Mouse (Mus musculus) megakaryocyte progenitor cell, adult 5-6 weeks (primary cell): ENCODE measurements at regions not wholly inside any gene's neighbourhood (a gene's known extent, or its start where the extent isn't known, plus 50 kb on each side); places are given as distances from the start of the nearest gene placed in this dataset.
"Not testable (repeated sequence)": the region's sequence is repeated elsewhere in the genome, so short reads cannot be mapped to it uniquely, and the experiment has no call there.

Source experiments
- ATAC-seq: replicated peaks from 2 replicates; pipeline ENCODE4 v1.8.0; 2016; ENCODE audit warnings: mild to moderate bottlenecking, moderate TSS enrichment, inconsistent platforms; ENCODE audit not compliant: poor library complexity

- ATAC-seq = no peak
These were observed 228.1 kb downstream of the Brms1l start for GRCm38 (mm10) chr12:56064183-56064582.

- ATAC-seq = no peak
These were observed 222.8 kb downstream of the Brms1l start for GRCm38 (mm10) chr12:56058876-56059275.

- peak; percentile 84 for ATAC-seq
These were observed 222.3 kb downstream of the Brms1l start for GRCm38 (mm10) chr12:56058463-56058862.

- no peak for ATAC-seq
These were observed 219.3 kb downstream of the Brms1l start for GRCm38 (mm10) chr12:56055382-56055781.

- no peak for ATAC-seq
These were observed 209.9 kb downstream of the Brms1l start for GRCm38 (mm10) chr12:56046050-56046449.

- ATAC-seq = no peak
These were observed 184.9 kb downstream of the Brms1l start for GRCm38 (mm10) chr12:56020954-56021514.

GRCm38 (mm10) chr12:56020547-56020946 is 184.4 kb downstream of the Brms1l start:
- ATAC-seq = no peak

- no peak for ATAC-seq
These were observed 173.9 kb downstream of the Brms1l start for GRCm38 (mm10) chr12:56009976-56010375.

GRCm38 (mm10) chr12:56005846-56006245 is 169.7 kb downstream of the Brms1l start:
- ATAC-seq = no peak

GRCm38 (mm10) chr12:56005321-56005720 is 169.2 kb downstream of the Brms1l start:
- ATAC-seq = no peak

GRCm38 (mm10) chr12:56004479-56004878 is 168.4 kb downstream of the Brms1l start:
- ATAC-seq = no peak

- ATAC-seq = no peak
These were observed 167.4 kb downstream of the Brms1l start for GRCm38 (mm10) chr12:56003561-56003960.

- no peak for ATAC-seq
These were observed 160.7 kb downstream of the Brms1l start for GRCm38 (mm10) chr12:55996585-55997377.

GRCm38 (mm10) chr12:55983565-55984351 is 147.6 kb downstream of the Brms1l start:
- no peak for ATAC-seq

- no peak for ATAC-seq
These were observed 147.0 kb downstream of the Brms1l start for GRCm38 (mm10) chr12:55983128-55983527.

GRCm38 (mm10) chr12:55974262-55974661 is 138.1 kb downstream of the Brms1l start:
- ATAC-seq = no peak

GRCm38 (mm10) chr12:55959319-55959718 is 123.2 kb downstream of the Brms1l start:
- ATAC-seq = not testable (repeated sequence)

- ATAC-seq = no peak
These were observed 104.4 kb downstream of the Brms1l start for GRCm38 (mm10) chr12:55940566-55940965.

GRCm38 (mm10) chr12:55939281-55940142 is 103.4 kb downstream of the Brms1l start:
- no peak for ATAC-seq

GRCm38 (mm10) chr12:55934172-55934571 is 98.0 kb downstream of the Brms1l start:
- no peak for ATAC-seq

- no peak for ATAC-seq
These were observed 97.3 kb downstream of the Brms1l start for GRCm38 (mm10) chr12:55933417-55933816.
